Mouse (Mus musculus): ENCODE measurements around the gene Mknk1. TPM values are rescaled to one million over a fixed set of nuclear protein-coding genes. Genes with fewer than 3 reads are reported as not detected.

The Mknk1 gene
- total and polyA plus RNA-seq, 3 experiments: 25.8 to 38.5 TPM; not detected in 1

GRCm38 (mm10) chr4:115884022-115884421, 45.0 kb downstream of the Mknk1 start, which contains the start of gene Kncn:
Gene Kncn (plus strand): TSS chr4:115884400.
- no peaks in the 10 kb centered on the region for H3K27me3 ChIP-seq (ENCODE audit: control insufficient read depth in 1 of 2, insufficient read depth in 2 of 2, low read length in 2 of 2)
- H3K4me3 ChIP-seq (ENCODE audit: control insufficient read depth in 1 of 2, insufficient read depth in 1 of 2, low read depth in 2 of 2, low read length in 2 of 2): no peak within 1 kb of the TSS

GRCm38 (mm10) chr4:115885846-115886245, 46.8 kb downstream of the Mknk1 start:
- Histone ChIP-seq H3K27me3 (ENCODE audit: control insufficient read depth in 1 of 2, insufficient read depth in 2 of 2, low read length in 2 of 2) (no peaks in the 10 kb centered on the region), H3K79me2 (ENCODE audit: control insufficient read depth, insufficient read depth, low read length, poor library complexity) (no peaks in the 10 kb centered on the region), H3K27ac (ENCODE audit: control insufficient read depth, low read depth, low read length) (no peak overlapping the region), H3K4me3 (ENCODE audit: control insufficient read depth in 1 of 2, insufficient read depth in 1 of 2, low read depth in 2 of 2, low read length in 2 of 2) (no peak overlapping the region), H3K9me3 (replicated peaks; ENCODE audit: insufficient read depth, low read length) (no peaks in the 10 kb centered on the region), H3K4me1 (ENCODE audit: control insufficient read depth in 1 of 2, insufficient read depth in 2 of 2, low read length in 2 of 2) (no peaks in the 10 kb centered on the region), H3K9ac (ENCODE audit: control insufficient read depth, low read depth, low read length, poor library complexity, severe bottlenecking) (no peak overlapping the region), H3K36me3 (ENCODE audit: control insufficient read depth in 1 of 2, insufficient read depth in 2 of 2, low read length in 2 of 2) (no peaks in the 10 kb centered on the region)
- DNase-seq (ENCODE audit: low read depth, low spot score): no peak
- no peak for TF ChIP-seq CTCF (IDR thresholded peaks at IDR 0.05 in 2 of 3, conservative IDR thresholded peaks at IDR 0.05 in 1 of 3; ENCODE audit: control insufficient read depth in 1 of 3, insufficient read depth in 1 of 3, low read depth in 2 of 3, low read length in 3 of 3, poor library complexity in 1 of 3, severe bottlenecking in 1 of 3)
- no peak for TF ChIP-seq UBTF (IDR thresholded peaks at IDR 0.05; ENCODE audit: borderline replicate concordance, insufficient read depth, low read depth, low read length)
- no peak for TF ChIP-seq SMC3 (IDR thresholded peaks at IDR 0.05; ENCODE audit: low read depth, low read length)
- TF ChIP-seq ELF1 (IDR thresholded peaks at IDR 0.05; ENCODE audit: low read depth, low read length): no peak
- TF ChIP-seq TBP (IDR thresholded peaks at IDR 0.05; ENCODE audit: low read depth, low read length): no peak
- TF ChIP-seq EP300 (IDR thresholded peaks at IDR 0.05; ENCODE audit: low read depth in 1 of 2, low read length in 2 of 2): no peak
- no peak for TF ChIP-seq RAD21 (IDR thresholded peaks at IDR 0.05; ENCODE audit: low read depth, low read length)
- no peak for TF ChIP-seq ZKSCAN1 (IDR thresholded peaks at IDR 0.05; ENCODE audit: low read depth, low read length)
- no peak for TF ChIP-seq MXI1 (IDR thresholded peaks at IDR 0.05; ENCODE audit: low read depth, low read length)
- no peak for TF ChIP-seq GATA1 (IDR thresholded peaks at IDR 0.05; ENCODE audit: low read depth, low read length)
- no peak for TF ChIP-seq ZMIZ1 (IDR thresholded peaks at IDR 0.05; ENCODE audit: low read depth, low read length)
- TF ChIP-seq MAX (IDR thresholded peaks at IDR 0.05; ENCODE audit: low read length): no peak
- TF ChIP-seq MEF2A (IDR thresholded peaks at IDR 0.05; ENCODE audit: extremely low read depth, insufficient replicate concordance, low read depth, low read length, poor library complexity, severe bottlenecking): no peak
- no peak for TF ChIP-seq ZC3H11A (IDR thresholded peaks at IDR 0.05; ENCODE audit: low read depth, low read length)
- TF ChIP-seq RCOR1 (IDR thresholded peaks at IDR 0.05; ENCODE audit: low read depth, low read length): no peak
- TF ChIP-seq JUND (IDR thresholded peaks at IDR 0.05; ENCODE audit: low read depth, low read length): no peak
- TF ChIP-seq NELFE (IDR thresholded peaks at IDR 0.05; ENCODE audit: low read depth, low read length): no peak
- TF ChIP-seq E2F4 (IDR thresholded peaks at IDR 0.05; ENCODE audit: borderline replicate concordance, low read depth, low read length): no peak
- no peak for TF ChIP-seq USF1 (IDR thresholded peaks at IDR 0.05; ENCODE audit: low read depth, low read length)

More at GRCm38 (mm10) chr4:115884022-115884421, 45.0 kb downstream of the Mknk1 start, which contains the start of gene Kncn:
- TF ChIP-seq GATA1 (IDR thresholded peaks at IDR 0.05; ENCODE audit: low read depth, low read length): no peak
- TF ChIP-seq SMC3 (IDR thresholded peaks at IDR 0.05; ENCODE audit: low read depth, low read length): no peak
- TF ChIP-seq ZC3H11A (IDR thresholded peaks at IDR 0.05; ENCODE audit: low read depth, low read length): no peak
- TF ChIP-seq CHD2 (IDR thresholded peaks at IDR 0.05; ENCODE audit: low read length): no peak
- no peak for TF ChIP-seq TBP (IDR thresholded peaks at IDR 0.05; ENCODE audit: low read depth, low read length)
- no peak for TF ChIP-seq POLR2AphosphoS2 (IDR thresholded peaks at IDR 0.05; ENCODE audit: low read length)
- H3K4me1 ChIP-seq (ENCODE audit: control insufficient read depth in 1 of 2, insufficient read depth in 2 of 2, low read length in 2 of 2): no peaks in the 10 kb centered on the region
- H3K36me3 ChIP-seq (ENCODE audit: control insufficient read depth in 1 of 2, insufficient read depth in 2 of 2, low read length in 2 of 2): no peaks in the 10 kb centered on the region
- no peaks in the 10 kb centered on the region for H3K79me2 ChIP-seq (ENCODE audit: control insufficient read depth, insufficient read depth, low read length, poor library complexity)
- H3K27ac ChIP-seq (ENCODE audit: control insufficient read depth, low read depth, low read length): no peak within 1 kb of the TSS
- DNase-seq (ENCODE audit: low read depth, low spot score): no peak
- no peak within 1 kb of the TSS for H3K9ac ChIP-seq (ENCODE audit: control insufficient read depth, low read depth, low read length, poor library complexity, severe bottlenecking)
- no peaks in the 10 kb centered on the region for H3K9me3 ChIP-seq (replicated peaks; ENCODE audit: insufficient read depth, low read length)

Measured in MEL (cell line).